Mouse (Mus musculus): ENCODE data around the gene Bank1. TPM values are rescaled to one million over a fixed set of nuclear protein-coding genes. Genes with fewer than 3 reads are reported as not detected.

Bank1 gene
- polyA plus RNA-seq (2015; fragmentation: Illumina TruSeq; extraction: RNeasy Lipid Tissue Mini Kit (QIAGEN cat#74804); ENCODE audit: low read depth, low replicate concordance), result 2.3 TPM

GRCm38 (mm10) chr3:136325783-136326182 is at the start of gene Bank1:
Gene Bank1, minus strand, starts transcription at chr3:136326066.

